Mouse (Mus musculus): ENCODE data around the gene Etfrf1.

GRCm38 (mm10) chr6:145255952-145256700 lies 45.2 kb downstream of the Etfrf1 start:
- no peak for TF ChIP-seq CTCF (conservative IDR thresholded peaks at IDR 0.05; ENCODE audit: low read length)
- no peak for TF ChIP-seq NANOG (IDR thresholded peaks at IDR 0.05; ENCODE audit: borderline replicate concordance, low read length)
- TF ChIP-seq POU5F1 (IDR thresholded peaks at IDR 0.05; ENCODE audit: borderline replicate concordance, low read length): no peak

Data from E14TG2a.4 (cell line).